Mouse (Mus musculus) splenic B cell, adult 2 months (primary cell): Measurements from ENCODE around the gene Dpysl4.

Experiments
- DNase-seq: peaks from one replicate; pipeline ENCODE4 v3.0.0-alpha.2; 2011; ENCODE audit warnings: low read depth, low spot score
- H3K27me3 ChIP-seq: 2 replicates; pipeline ENCODE4 v1.6.1; 2012; ENCODE audit warnings: mild to moderate bottlenecking, low read length, moderate library complexity, mixed read lengths; ENCODE audit not compliant: control insufficient read depth, poor library complexity, insufficient read depth, severe bottlenecking
- H3K36me3 ChIP-seq: 2 replicates; pipeline ENCODE4 v1.6.1; 2012; ENCODE audit warnings: mild to moderate bottlenecking, low read length, moderate library complexity, mixed read lengths; ENCODE audit not compliant: control insufficient read depth, poor library complexity, insufficient read depth, severe bottlenecking

The Dpysl4 gene

DNA sequence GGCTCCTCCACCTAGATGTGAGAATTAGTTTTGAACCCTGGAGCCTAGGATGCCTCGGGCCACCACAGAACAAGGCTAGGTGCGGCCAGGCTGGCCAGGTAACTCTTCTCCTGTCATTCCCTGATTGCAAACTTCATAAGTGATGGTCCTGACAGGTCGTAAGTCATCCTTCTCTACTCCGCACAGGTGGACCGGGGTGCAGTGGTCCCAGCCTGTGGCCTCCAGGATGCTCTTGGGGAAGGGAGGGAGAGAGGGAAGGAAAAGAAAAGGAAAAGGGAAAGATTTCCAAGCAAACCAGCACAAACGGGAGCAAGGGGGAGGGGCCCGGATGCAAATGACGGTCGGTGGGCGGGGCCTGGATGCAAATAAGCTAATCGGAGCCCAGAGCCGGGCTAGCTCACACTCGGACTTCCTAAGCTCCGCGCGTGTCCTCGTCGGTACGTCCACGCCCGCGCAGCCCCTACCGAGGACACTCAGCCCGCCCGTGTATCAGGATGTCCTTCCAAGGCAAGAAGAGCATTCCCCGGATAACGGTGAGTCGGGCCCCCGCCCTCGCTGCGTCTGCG is at the start of gene Dpysl4:
Gene Dpysl4, plus strand, starts transcription at position 373 of the 566 bp plus-strand sequence.
- Histone ChIP-seq H3K36me3 (no peaks in the 10 kb centered on the region), H3K27me3 (no peaks in the 10 kb centered on the region)
- DNase-seq: no peak

DNA sequence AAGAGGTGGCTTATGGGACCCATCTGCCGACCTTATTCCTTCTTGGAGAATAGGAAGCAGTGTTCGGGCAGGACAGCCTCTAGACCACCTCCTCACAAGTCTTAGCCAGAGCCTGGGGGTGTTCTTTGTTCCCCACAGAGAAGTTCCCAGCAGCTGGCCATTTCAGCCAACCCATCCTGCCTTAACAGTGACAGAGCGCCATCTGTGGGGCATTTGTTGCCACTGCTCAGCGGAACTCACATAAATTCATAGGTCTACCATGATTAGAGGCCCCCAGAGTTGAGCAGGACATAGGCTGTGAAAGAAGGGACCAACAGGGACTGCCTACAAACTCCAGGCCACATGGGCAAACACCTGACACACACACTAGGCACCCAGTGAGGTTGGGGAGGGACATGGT is 22.4 kb upstream of the Dpysl4 start:
- Histone ChIP-seq H3K36me3 (no peaks in the 10 kb centered on the region), H3K27me3 (no peaks in the 10 kb centered on the region)
- no peak for DNase-seq

DNA sequence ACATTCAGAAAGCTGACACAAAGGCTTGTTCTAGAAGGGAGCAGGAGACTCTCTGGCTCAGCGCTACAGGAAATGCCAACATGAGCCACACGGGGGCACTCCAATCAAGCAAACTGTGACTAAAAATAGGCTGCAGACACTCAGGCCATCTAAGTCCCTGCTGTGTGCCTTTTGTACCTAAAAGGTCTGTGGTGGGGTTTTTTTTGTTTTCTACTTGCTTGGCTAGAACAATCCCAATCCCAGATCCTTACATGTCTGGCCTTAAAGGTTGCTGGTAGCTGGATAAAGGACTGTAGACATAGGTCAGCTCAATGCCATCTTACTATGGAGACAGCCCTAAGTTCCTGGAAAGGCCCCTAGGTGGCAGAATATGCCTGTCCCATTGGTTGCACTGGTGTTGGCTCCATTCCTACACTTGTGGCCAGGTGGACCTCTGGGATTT is 17.6 kb upstream of the Dpysl4 start:
- Histone ChIP-seq H3K36me3 (no peaks in the 10 kb centered on the region), H3K27me3 (no peaks in the 10 kb centered on the region)
- DNase-seq: peak; percentile 30

DNA sequence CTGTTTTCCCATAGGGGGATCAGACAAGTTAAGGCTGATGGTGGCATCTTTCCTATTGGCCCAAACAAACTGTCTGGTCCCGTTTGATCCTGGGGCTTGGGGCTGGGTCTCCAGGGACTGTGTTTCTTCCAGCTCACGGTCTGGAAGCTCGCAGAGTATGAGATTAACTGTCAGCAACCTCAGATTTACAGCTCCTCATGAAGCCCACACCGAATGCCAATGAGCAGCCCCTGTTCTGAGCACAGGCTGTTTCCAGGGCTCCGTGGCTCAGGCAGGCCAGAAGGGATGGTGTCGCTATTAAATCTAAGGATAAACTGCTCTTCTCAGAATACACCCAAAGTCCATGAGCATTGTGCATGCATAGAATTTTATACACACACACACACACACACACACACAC is 11.6 kb upstream of the Dpysl4 start:
- H3K36me3 ChIP-seq: no peaks in the 10 kb centered on the region
- no peak for DNase-seq
- no peaks in the 10 kb centered on the region for H3K27me3 ChIP-seq

DNA sequence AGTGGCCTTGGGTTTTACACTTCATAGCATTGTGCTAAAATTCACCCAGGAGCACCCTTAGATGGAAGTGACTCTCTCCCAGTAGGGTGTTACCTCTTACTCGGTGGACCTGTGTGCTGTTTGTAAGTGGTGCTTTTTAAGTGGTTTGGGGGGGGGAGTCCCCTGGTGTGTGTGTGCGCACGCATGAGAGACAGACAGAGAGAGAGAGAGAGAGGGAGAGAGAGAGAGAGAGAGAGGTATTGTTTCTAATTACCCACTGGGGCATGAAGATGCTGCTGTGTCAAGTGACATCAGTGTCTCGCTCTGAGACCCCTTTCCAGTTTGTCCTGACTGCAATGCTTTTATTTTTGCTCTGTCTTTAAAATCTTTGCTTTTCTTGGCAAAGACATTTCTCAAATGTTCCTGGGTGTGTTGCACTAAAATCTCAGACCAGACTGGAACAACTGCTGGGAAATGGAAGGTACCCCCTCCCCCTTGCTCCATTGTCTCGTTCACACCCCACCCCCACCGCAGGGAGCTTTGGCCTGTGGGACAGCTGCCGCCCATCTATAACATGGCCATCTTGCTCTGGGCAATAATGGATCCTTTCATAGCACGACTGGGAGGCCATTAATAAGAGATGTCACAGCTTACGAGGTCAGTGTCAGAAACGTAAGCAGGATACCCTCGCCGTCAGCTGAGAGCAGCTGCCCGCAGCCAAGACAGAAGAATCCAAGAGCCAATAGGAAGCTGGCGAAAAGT is 10.6 kb upstream of the Dpysl4 start:
- DNase-seq: no peak
- Histone ChIP-seq H3K36me3 (no peaks in the 10 kb centered on the region), H3K27me3 (no peaks in the 10 kb centered on the region)

DNA sequence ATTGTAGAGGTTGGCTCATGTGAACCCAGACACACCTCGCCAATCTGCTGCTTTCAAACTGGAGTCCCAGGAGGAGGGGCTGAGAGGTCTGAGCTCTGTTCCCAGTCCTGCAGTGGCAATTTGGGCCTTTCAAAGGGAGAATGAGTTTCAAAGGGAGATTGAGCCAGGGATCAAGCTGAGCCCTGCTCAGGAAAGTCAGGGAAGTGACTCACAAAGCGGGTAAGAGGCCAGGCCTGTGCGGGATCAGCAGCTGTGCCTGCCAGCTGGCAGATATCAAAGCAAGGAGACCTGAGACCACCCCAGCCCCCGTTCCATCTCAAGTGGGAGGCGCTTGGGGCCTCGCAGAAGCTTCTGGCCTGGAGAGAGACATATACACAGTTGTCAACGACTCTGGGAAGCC is 8.5 kb upstream of the Dpysl4 start:
- DNase-seq: no peak
- Histone ChIP-seq H3K36me3 (no peaks in the 10 kb centered on the region), H3K27me3 (no peaks in the 10 kb centered on the region)

DNA sequence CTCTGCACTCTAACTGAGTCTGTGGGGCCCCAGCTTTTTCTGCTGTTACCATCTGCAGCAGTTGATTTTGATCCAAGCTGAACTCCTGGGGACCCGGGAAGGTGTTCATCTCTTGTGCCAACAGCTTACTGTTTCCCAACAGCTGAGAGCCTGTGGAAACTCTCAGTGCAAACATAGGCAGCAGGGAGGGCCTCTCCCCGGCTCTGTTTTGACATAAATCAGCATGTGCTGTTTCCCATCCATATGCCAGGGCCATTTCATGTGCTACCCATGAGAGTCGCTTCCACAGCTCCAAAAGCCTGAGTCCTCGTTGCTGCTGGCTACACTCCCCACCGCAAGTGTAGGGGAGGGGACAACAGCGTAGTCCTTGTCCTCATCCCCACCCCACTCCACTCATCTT is 7.6 kb upstream of the Dpysl4 start:
- no peaks in the 10 kb centered on the region for H3K36me3 ChIP-seq
- no peaks in the 10 kb centered on the region for H3K27me3 ChIP-seq
- DNase-seq: no peak

DNA sequence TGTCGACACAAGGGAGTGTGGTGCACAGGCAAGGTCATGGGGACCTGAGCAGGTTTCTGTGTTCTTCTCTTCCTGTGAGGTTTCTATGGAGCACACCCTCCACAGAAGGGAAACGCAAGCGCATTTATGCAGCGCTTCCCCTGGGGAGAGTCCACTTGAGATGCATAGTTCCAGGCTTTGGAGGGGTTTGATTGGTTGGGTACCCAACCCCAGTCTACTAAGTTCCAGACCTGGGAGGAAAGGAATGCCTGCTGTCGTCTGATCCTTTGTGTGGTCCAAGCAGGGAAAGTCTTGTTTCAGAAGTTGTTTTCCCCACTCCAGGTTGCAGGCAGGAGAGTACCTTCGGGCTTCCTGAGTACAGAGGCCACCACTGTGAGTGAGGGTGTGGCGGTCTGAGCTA is 6.7 kb upstream of the Dpysl4 start:
- DNase-seq: no peak
- Histone ChIP-seq H3K27me3 (no peaks in the 10 kb centered on the region), H3K36me3 (no peaks in the 10 kb centered on the region)

DNA sequence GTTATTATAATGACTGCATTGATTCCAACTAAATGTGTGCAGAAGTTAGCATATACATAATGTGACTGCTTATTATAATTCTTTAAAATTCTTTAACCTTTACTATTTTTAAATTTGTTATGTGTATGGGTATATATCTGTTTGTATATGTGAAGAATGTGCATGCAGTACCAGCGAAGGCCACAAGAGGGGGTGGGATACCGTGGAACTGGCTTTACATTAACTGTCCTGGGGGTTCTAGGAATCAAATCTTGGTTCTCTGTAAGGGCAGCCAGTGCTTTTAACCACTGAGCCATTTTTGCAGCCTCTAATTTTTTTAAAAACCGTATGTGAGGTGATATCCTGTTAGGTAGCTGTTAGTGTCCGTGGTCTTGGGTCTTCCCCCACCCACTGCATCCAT is 5.1 kb upstream of the Dpysl4 start:
- DNase-seq: no peak
- H3K36me3 ChIP-seq: no peaks in the 10 kb centered on the region
- H3K27me3 ChIP-seq: no peaks in the 10 kb centered on the region

DNA sequence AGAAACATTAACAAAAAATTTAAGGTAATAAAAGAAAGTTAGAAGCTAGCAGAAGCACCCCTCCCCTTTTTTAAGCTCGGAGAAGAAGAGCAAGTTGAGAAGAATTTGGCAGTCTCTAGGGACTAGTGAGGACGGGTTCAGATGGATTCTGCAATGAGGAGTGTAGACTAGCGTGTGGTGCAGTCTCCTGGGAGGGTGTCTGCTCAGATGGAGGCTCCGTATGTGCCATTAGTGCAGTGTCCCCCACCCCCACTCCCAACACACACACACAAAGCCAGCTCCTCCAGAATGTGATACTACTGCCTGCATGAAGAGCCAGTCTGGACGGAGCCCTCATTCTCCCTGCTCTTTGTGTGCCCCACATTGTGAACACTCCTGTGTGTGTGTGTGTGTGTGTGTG is 4.6 kb upstream of the Dpysl4 start:
- H3K36me3 ChIP-seq: no peaks in the 10 kb centered on the region
- DNase-seq: no peak
- H3K27me3 ChIP-seq: no peaks in the 10 kb centered on the region

DNA sequence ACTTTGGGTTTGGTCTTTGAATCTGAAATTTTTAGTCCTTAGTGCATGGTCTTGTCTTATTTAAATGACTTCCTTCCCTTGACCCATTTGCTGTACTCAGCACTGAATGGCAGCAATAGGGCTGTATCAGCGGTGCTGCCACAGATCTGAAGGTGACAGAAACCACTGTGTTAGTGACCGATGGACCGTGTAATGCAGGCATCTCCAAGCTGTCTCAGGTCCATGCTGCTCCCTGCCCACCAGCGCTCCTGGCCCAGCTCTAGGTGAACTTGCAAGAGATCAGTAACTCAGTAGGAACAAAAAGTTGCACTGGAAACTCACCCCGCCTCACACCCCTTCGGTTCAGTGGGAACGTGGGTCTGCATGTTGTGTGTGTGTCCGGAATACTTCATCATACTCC is 3.5 kb upstream of the Dpysl4 start:
- DNase-seq: no peak
- Histone ChIP-seq H3K27me3 (no peaks in the 10 kb centered on the region), H3K36me3 (no peaks in the 10 kb centered on the region)

DNA sequence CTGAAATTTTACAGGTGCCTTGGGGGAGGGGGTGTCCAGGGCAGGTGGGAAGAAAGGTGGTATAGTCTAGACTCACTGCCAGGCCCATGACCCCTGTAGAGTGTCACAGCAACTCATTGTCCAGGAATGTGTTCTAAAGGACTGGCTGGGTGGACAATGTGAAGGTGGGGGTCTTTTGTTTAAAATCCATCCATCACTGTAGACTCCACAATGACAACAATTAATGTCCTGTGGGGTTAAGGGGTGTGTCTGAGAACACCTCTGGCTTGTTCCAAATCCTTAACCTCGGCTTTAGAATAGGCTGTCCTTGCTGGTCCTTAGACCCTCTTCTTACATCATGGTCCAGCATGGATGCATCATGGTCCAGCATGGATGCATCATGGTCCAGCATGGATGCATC is 1.5 kb upstream of the Dpysl4 start:
- Histone ChIP-seq H3K36me3 (no peaks in the 10 kb centered on the region), H3K27me3 (no peaks in the 10 kb centered on the region)
- no peak for DNase-seq

DNA sequence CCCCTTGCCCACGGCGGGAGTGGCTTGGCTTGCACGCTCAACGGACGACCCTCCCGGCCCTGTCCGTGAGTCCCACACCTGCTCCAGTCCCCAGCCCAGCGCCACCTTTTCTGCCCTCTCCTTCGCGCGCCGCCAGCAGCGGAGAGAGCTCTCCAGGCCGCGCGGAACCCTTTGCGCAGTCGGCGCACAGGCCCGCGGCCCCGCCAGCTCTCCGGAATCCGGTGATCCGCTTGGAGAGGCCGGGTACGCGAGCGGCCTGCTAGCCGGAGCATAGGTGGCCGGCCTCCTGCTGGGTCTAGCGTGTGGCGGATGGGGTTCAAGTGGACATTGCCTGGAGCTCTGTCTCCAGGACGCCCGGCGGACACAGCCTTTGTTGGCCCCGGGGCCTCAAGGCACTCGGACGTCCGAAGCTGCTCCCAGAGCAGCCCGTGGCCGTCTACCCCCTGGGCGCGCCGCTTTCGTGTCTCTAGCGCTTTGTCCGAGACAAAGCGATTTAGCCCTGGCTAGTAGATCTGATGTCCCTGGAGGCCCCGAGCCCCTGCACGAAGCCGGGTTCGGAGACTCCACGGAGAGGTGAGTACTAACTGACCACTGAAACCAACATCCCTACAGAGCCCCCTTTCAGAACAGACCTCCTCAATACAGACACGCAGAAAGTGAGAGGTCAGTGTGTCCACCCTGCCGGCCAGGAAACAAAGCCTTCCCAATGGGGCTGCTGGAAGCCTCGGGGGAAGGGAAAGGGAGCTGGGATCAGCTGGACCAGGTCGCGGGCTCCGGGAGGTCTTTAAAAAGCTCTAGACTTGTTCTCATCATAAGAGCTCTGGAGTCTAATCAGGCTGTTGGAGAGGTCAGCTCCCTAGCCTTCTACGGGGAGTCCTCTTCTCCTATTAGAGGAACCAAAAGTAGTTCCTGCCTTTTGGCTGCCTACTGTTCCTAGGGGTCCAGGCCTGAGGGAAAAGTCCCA is 676 bp downstream of the Dpysl4 start:
- Histone ChIP-seq H3K36me3 (no peaks in the 10 kb centered on the region), H3K27me3 (no peaks in the 10 kb centered on the region)
- DNase-seq: no peak

DNA sequence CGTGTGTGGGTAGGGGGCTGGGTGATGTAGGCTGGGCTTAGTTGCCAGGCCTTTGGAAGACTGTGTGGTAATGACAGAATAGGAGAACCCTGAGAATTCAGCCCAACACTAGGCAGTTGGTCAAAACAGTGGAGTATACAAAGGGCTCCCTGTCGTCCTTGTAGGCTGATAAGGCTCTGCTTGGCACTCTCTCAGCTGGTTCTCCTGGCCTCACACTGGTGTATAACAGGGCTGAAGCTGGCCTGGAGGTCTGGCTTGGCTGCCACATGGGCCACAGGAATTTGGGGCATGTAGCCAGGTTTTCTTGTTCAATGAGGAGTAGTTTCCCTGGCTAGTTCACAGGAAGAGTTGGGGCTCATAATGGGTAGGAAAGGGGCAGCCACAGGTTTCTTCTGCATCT is 2.0 kb downstream of the Dpysl4 start:
- DNase-seq: no peak
- H3K36me3 ChIP-seq: no peaks in the 10 kb centered on the region

More for the DNA sequence above, 2.0 kb downstream of the Dpysl4 start:
- no peaks in the 10 kb centered on the region for H3K27me3 ChIP-seq
